Mouse (Mus musculus): ENCODE results near the gene Adrb1. TPM values are rescaled to one million over a fixed set of nuclear protein-coding genes. Genes with fewer than 3 reads are reported as not detected.

Gene Adrb1
- polyA plus RNA-seq (2016; fragmentation: Nextera tagmentation; extraction: Ambion mirVana) = 0.21 and 0.35 TPM in 2 replicates

DNA sequence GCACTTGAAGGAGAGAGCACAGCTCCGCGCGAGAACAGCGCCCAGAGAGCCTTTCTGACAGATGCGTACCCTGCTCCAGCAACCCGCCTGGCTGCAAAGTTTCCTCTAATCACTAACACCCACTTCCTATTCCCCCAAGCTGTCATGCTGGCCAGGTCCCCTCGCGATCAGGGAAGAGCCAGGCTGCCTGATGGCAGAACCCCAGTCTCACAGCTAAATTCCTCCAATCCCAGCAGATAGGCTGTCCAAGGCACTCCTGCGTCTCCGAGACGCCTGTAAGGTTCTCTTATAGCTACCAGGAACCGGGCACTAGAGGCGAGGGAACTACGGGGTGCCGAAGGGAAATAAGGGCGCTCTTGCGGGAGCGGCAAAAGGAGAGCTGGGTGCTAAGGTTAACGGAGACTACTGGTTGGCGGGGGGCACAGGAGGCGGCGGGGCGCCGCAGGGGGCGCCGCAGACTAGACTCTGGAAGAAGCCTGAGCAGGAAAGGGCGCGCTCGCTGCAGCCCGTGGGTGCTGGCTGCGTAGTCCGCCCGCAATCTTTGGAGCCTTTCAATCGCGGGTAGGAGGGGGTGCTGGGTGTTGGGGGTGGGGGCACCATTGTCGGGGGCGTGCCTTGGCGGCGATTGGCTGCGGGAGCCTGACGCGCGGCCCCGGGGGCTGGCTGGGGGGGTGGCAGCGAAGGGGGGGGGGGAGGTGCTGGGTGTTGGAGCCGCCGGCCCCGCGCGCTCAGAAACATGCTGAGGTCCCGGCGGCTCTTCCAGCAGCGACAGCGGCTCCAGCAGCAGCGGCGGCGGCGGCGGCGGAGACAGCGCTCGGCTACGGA, at the start of gene Adrb1:
TSS of gene Adrb1 (plus strand) at position 813 of the 825 bp plus-strand sequence.
- H3K36me3 ChIP-seq = no peaks in the 10 kb centered on the region
- H3K4me3 ChIP-seq = peak within 1 kb of the TSS; percentile 57
- H3K27ac ChIP-seq = no peak within 1 kb of the TSS
- WGBS = 2% methylated on average over 37 of the region's 63 CpGs
- H3K4me2 ChIP-seq (replicated peaks) = peak within 1 kb of the TSS; percentile 97
- peaks cover 33% of the 10 kb centered on the region for H3K4me1 ChIP-seq
- no peak; the same call in 1 of the 2 replicates for ATAC-seq (ENCODE audit: low FRiP score)
- peak within 1 kb of the TSS; percentile 53 for H3K9ac ChIP-seq
- H3K9me3 ChIP-seq (replicated peaks) = no peaks in the 10 kb centered on the region
- peaks cover 77% of the 10 kb centered on the region for H3K27me3 ChIP-seq

DNA sequence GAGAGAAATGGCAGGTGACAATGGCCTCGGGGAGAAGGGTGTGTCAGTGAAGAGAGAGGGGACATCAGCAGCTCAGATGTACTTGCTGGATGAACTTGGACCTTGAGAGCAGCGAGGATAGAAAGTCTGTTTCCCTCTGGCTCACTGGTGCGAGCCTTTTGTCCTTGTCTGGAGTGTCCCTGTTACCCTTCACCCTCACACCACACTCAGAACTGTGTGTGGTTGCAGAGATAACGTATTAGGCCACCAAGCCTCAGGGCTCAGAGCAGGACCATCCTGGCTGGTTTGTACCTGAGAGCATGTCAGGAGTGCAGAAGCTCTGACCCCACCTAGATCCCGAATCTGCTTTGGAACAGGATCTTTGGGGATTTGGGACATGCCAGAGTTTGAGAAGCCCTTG, 46.3 kb upstream of the Adrb1 start:
- Histone ChIP-seq H3K36me3 (no peaks in the 10 kb centered on the region), H3K4me2 (replicated peaks) (no peak overlapping the region), H3K9me3 (replicated peaks) (no peaks in the 10 kb centered on the region), H3K9ac (no peak overlapping the region), H3K4me3 (no peak overlapping the region), H3K27me3 (no peaks in the 10 kb centered on the region), H3K27ac (no peak overlapping the region), H3K4me1 (no peaks in the 10 kb centered on the region)
- 86% methylated on average over 5 of the region's 5 CpGs for WGBS
- ATAC-seq (ENCODE audit: low FRiP score) = no peak

DNA sequence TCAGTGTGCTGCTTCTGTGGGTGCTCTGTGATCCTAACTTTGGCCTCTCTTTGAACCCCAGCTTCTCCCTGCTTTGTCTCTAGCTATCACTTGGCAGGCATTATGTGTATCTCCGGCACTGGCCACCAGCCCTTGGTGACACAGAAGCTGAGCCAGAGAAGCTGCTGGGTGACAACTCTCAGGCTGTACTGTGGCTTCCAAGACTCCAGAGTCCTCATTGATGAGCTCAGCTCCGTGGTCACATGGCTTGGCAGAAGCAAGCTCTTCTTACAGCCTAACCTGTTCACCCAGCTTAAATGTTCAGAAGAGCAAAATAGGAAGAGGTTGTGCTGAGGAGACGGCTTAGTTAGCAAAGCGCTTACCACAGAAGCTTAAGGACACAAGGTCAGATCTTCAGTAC, 45.5 kb upstream of the Adrb1 start:
- Histone ChIP-seq H3K4me2 (replicated peaks) (no peak overlapping the region), H3K9ac (no peak overlapping the region), H3K4me3 (no peak overlapping the region), H3K36me3 (no peaks in the 10 kb centered on the region), H3K27me3 (no peaks in the 10 kb centered on the region), H3K9me3 (replicated peaks) (no peaks in the 10 kb centered on the region), H3K4me1 (no peaks in the 10 kb centered on the region), H3K27ac (no peak overlapping the region)
- 91% methylated on average over 4 of the region's 4 CpGs for WGBS
- no peak for ATAC-seq (ENCODE audit: low FRiP score)

DNA sequence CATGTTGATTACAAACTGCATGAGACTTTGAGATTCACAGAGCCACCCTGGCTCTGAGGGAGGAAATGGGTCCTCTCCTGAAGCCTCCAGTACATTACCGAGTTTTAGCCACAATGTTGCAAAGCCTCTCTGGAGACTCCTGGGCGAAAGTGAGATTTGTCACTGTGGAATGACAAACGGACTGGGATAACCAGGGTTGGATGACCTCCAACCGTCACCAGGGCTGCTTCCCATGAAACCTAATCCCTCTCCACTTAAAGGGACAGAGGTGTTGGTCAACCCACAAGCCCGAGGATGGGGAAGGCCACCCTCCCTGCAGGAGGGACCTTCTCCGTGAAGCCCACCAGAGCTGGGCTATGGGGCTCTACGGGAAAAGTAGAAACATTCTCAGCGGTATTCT, 44.4 kb upstream of the Adrb1 start:
- Histone ChIP-seq H3K9me3 (replicated peaks) (no peaks in the 10 kb centered on the region), H3K36me3 (no peaks in the 10 kb centered on the region), H3K4me2 (replicated peaks) (no peak overlapping the region), H3K4me3 (no peak overlapping the region), H3K27me3 (no peaks in the 10 kb centered on the region), H3K27ac (no peak overlapping the region), H3K9ac (no peak overlapping the region), H3K4me1 (no peaks in the 10 kb centered on the region)
- 63% methylated on average over 8 of the region's 8 CpGs for WGBS
- ATAC-seq (ENCODE audit: low FRiP score) = no peak

- Histone ChIP-seq H3K27ac (no peak overlapping the region), H3K9ac (no peak overlapping the region), H3K4me2 (replicated peaks) (no peak overlapping the region), H3K9me3 (replicated peaks) (no peaks in the 10 kb centered on the region), H3K27me3 (no peaks in the 10 kb centered on the region), H3K36me3 (no peaks in the 10 kb centered on the region), H3K4me3 (no peak overlapping the region), H3K4me1 (no peaks in the 10 kb centered on the region)
- WGBS = 85% methylated on average over 9 of the region's 9 CpGs
- no peak for ATAC-seq (ENCODE audit: low FRiP score)
Measured at GRCm38 (mm10) chr19:56678516-56678915, 43.5 kb upstream of the Adrb1 start.

DNA sequence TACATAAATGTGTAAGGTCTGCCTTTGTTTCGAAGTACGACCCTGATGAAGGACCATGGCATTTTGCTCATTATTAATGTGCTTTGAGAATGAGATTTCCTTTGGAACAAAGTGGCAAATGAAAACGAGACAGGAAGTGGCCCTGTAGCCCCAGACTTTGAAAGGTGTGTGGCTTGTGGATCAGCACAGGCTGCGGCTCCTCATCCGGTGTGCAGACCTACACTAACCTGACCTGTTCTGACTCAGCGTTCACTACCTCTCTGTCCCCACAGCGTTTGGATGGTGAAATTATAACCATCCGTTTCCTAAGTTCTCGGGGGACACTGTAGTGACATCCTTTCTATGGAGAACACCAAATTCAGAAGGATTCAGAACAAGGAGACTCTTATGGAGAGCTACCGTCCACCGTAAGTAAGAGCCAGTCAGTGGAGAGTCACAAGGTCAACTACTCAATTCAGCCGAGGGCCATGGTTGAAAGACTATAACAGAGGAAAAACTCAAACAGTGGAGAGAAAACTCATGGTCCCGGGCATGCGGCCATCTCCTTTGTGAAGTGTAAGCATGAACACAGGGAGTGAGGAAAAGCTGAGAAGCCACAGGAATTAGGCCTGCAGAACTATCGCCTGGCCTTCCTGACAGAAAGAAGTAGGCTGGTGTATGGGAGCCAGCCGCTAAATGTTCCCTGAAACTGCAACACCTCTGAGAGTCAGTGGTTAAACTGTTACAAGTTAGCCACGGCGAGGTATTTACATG, 42.6 kb upstream of the Adrb1 start:
- no peak for ATAC-seq (ENCODE audit: low FRiP score)
- no peaks in the 10 kb centered on the region for H3K4me1 ChIP-seq
- no peaks in the 10 kb centered on the region for H3K9me3 ChIP-seq (replicated peaks)
- no peak overlapping the region for H3K9ac ChIP-seq
- H3K27me3 ChIP-seq = no peaks in the 10 kb centered on the region
- 84% methylated on average over 18 of the region's 18 CpGs for WGBS
- no peak overlapping the region for H3K4me3 ChIP-seq
- no peak overlapping the region for H3K4me2 ChIP-seq (replicated peaks)
- H3K36me3 ChIP-seq = no peaks in the 10 kb centered on the region
- no peak overlapping the region for H3K27ac ChIP-seq

DNA sequence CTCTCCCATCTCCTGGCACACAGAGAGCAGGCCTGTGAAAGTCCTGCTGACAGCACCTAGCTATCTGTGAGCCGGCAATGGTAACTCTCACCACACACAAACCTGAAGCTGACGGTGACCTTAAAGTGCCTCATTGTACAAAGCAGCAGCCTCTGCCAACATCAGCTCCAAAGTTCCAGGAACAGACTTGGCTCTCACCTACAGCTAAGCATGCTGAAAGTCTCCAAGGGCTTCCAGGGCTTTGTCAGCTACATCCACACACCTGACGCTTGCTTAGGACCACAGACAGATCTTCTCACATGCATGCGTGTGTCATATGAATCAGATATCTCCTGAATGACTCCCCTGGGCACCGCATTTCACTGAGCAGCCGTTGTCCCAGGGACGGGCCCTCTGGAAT, 42.0 kb upstream of the Adrb1 start:
- H3K9me3 ChIP-seq (replicated peaks) = no peaks in the 10 kb centered on the region
- H3K36me3 ChIP-seq = no peaks in the 10 kb centered on the region
- H3K4me3 ChIP-seq = no peak overlapping the region
- no peak overlapping the region for H3K4me2 ChIP-seq (replicated peaks)
- H3K27me3 ChIP-seq = no peaks in the 10 kb centered on the region
- no peak for ATAC-seq (ENCODE audit: low FRiP score)
- no peak overlapping the region for H3K9ac ChIP-seq
- WGBS = 83% methylated on average over 7 of the region's 7 CpGs
- no peaks in the 10 kb centered on the region for H3K4me1 ChIP-seq
- no peak overlapping the region for H3K27ac ChIP-seq

DNA sequence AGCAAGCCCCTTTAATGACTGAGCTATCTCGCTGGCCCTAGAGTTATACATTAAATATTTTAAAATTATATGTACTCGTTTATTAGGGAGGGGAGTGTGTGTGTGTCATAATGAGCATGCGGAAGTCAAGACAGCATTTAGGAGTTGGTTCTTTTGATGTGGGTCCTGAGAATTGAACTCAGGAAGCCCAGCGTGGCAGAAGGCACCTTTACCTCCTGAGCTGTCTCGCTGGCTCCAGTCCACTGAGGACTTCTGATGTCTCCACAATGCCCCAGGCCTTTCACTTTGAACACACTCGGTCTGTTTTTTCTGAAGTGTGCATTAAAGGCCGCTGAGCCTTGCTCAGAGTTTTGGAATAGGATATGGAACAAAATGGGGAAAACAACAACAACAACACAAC, 39.7 kb upstream of the Adrb1 start:
- Histone ChIP-seq H3K9me3 (replicated peaks) (no peaks in the 10 kb centered on the region), H3K36me3 (no peaks in the 10 kb centered on the region), H3K4me3 (no peak overlapping the region), H3K9ac (no peak overlapping the region), H3K27me3 (no peaks in the 10 kb centered on the region), H3K4me1 (no peaks in the 10 kb centered on the region; the same call in 1 of the 2 replicates), H3K27ac (no peak overlapping the region), H3K4me2 (replicated peaks) (no peak overlapping the region)
- ATAC-seq (ENCODE audit: low FRiP score) = no peak
- 83% methylated on average over 7 of the region's 7 CpGs for WGBS

GRCm38 (mm10) chr19:56682843-56683242, 39.2 kb upstream of the Adrb1 start:
- WGBS = 84% methylated on average over 7 of the region's 7 CpGs
- no peaks in the 10 kb centered on the region for H3K9me3 ChIP-seq (replicated peaks)
- no peaks in the 10 kb centered on the region for H3K36me3 ChIP-seq
- ATAC-seq (ENCODE audit: low FRiP score) = no peak
- H3K27me3 ChIP-seq = no peaks in the 10 kb centered on the region
- H3K27ac ChIP-seq = no peak overlapping the region
- H3K9ac ChIP-seq = no peak overlapping the region
- no peaks in the 10 kb centered on the region; the same call in 1 of the 2 replicates for H3K4me1 ChIP-seq
- no peak overlapping the region for H3K4me2 ChIP-seq (replicated peaks)
- no peak overlapping the region for H3K4me3 ChIP-seq

GRCm38 (mm10) chr19:56685515-56685914, 36.5 kb upstream of the Adrb1 start:
- no peak overlapping the region for H3K9ac ChIP-seq
- H3K27me3 ChIP-seq = no peaks in the 10 kb centered on the region
- no peak for ATAC-seq (ENCODE audit: low FRiP score)
- no peak overlapping the region for H3K4me2 ChIP-seq (replicated peaks)
- 88% methylated on average over 7 of the region's 7 CpGs for WGBS
- H3K4me3 ChIP-seq = no peak overlapping the region
- no peaks in the 10 kb centered on the region for H3K9me3 ChIP-seq (replicated peaks)
- no peak overlapping the region for H3K27ac ChIP-seq
- H3K4me1 ChIP-seq = no peaks in the 10 kb centered on the region; the same call in 1 of the 2 replicates
- no peaks in the 10 kb centered on the region for H3K36me3 ChIP-seq

DNA sequence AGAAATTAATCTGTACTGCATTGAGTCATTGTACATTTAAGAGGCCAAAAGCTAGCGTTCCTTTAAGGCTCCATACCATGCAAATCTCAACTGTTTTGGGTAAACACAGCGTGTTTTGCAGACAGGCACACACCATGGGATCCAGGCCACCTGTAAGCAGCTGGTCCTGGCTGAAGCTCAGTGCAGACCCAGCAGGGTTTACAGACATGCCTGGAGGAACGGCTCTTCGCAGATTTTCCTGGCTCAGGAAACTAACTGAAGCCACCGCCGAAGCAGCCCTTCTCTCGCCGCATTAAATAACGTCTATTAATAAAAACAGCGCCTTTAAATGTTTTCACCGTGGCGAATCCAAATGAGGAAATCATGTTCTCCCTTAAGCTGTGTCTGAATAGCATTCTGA, 35.8 kb upstream of the Adrb1 start:
- Histone ChIP-seq H3K27ac (no peak overlapping the region), H3K9me3 (replicated peaks) (no peaks in the 10 kb centered on the region), H3K4me1 (no peaks in the 10 kb centered on the region; the same call in 1 of the 2 replicates), H3K4me3 (no peak overlapping the region), H3K36me3 (no peaks in the 10 kb centered on the region), H3K9ac (no peak overlapping the region), H3K4me2 (replicated peaks) (no peak overlapping the region), H3K27me3 (no peaks in the 10 kb centered on the region)
- WGBS = 82% methylated on average over 12 of the region's 12 CpGs
- ATAC-seq (ENCODE audit: low FRiP score) = no peak

DNA sequence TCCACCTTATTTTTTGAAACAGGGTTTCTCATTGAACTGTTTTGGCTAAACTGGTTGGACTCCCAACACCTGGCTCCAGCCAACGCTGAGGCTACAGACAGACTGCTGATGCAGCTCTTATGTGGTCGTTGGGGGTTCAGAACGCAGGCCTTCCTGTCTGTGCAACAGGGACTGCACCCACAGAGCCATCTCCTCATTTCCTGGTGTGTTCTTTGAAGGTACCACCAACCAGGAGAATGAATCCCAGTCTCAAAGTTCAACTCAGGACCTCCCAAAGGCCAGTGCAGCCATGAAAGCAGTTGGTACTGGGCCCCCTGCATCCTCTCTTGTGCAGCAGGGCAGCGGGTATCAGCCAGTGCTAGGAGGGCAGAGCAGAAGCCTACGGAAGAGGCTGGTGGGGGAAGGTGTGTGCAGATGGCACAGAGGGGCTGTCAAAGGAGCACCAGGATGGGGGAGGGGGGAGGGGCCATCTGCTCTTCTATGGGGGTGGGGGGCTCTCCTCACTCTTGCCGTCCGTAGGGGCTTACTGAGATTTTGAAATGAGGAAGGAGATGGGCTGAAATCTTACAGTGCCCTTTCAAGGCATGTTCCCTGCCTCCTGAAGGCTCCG, 34.9 kb upstream of the Adrb1 start:
- ATAC-seq (ENCODE audit: low FRiP score) = no peak
- H3K4me1 ChIP-seq = no peaks in the 10 kb centered on the region; the same call in 1 of the 2 replicates
- 83% methylated on average over 8 of the region's 8 CpGs for WGBS
- no peak overlapping the region for H3K4me2 ChIP-seq (replicated peaks)
- H3K9ac ChIP-seq = no peak overlapping the region
- no peaks in the 10 kb centered on the region for H3K9me3 ChIP-seq (replicated peaks)
- H3K4me3 ChIP-seq = no peak overlapping the region
- no peaks in the 10 kb centered on the region for H3K27me3 ChIP-seq
- H3K36me3 ChIP-seq = no peaks in the 10 kb centered on the region
- H3K27ac ChIP-seq = no peak overlapping the region
